Mouse (Mus musculus): Measurements from ENCODE around the gene Cryge.
"Not testable (repeated sequence)": the region's sequence is repeated elsewhere in the genome, so short reads cannot be mapped to it uniquely, and the experiment has no call there.

Cryge gene

DNA sequence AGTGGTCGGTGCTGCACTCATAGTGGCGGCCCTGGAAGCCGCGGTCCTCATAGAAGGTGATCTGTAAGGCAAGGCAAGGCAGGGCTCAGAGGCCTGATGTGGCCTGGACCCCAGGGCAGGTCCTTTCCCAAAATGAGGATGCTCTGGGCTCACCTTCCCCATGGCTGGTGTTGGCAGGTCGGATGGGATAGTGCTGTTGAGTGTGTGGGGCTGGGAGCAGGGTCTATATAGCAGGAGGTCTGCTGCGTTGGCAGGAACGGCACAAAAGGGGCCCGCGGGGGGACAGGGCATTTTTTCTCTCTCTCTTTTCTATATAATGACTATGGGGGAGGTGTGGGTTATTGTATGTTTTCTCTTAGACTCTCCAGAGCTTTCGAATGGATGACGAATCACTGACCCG, at the start of gene Cryge:
Gene Cryge, minus strand, starts transcription at position 198 of the 400 bp plus-strand sequence.
- DNase-seq (ENCODE audit: low read depth, low spot score), result not testable (repeated sequence)

DNA sequence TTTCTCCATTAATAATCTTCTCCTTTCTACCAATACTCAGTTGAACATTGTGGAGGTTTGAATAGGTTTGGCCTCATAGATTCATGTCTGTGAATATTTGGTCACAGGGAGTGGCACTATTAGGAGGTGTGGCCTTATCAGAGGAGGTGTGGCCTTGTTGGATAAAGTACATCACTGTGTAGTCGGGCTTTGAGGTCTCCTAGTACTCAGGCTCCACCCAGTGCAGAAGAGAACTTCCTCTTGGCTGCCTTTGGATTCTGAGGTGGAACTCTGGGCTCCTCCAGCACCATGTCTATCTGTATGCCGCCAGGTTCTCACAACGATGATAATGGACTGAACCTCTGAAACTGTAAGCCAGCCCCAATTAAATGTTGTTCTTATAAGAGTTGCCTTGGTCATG, 46.0 kb upstream of the Cryge start:
- DNase-seq (ENCODE audit: low read depth, low spot score), result no peak

DNA sequence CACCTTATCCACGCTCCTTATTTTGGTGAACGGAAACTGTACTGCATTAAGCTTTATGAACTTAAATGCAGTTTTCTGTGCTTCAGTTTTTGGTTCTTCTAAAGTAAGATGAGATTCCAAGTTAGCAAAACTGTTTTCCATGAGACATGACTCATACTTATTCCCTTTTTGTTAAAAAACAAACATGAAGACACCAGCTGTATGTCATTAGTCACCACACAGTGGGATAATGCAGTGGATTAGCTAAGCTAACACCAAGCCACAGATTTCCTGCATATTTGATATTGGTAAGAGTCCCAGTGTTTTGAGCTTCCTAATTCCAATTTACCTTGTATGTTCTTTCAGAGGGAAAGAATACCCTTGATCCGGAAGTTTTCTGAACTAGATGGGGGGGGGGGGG, 40.6 kb upstream of the Cryge start:
- no peak for DNase-seq (ENCODE audit: low read depth, low spot score)

DNA sequence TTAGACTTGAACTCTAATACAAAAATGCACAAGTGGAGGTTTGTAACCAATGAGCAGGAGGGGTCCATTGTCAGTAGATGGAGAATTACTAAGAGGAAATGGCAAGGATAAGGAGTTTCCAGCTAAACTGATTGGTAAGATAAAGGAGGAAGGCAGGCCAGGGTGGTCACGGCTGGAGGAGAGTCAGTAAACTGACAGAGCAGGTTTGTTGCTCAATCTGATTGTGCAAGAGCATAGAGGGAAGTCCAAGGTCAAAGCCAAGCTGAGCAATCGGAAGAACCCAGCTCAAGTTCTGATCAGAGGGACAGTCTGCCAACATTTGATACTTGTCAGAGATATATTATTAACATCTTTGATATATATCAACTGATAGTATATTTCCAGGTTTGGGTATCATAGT, 39.4 kb upstream of the Cryge start:
- no peak for DNase-seq (ENCODE audit: low read depth, low spot score)

DNA sequence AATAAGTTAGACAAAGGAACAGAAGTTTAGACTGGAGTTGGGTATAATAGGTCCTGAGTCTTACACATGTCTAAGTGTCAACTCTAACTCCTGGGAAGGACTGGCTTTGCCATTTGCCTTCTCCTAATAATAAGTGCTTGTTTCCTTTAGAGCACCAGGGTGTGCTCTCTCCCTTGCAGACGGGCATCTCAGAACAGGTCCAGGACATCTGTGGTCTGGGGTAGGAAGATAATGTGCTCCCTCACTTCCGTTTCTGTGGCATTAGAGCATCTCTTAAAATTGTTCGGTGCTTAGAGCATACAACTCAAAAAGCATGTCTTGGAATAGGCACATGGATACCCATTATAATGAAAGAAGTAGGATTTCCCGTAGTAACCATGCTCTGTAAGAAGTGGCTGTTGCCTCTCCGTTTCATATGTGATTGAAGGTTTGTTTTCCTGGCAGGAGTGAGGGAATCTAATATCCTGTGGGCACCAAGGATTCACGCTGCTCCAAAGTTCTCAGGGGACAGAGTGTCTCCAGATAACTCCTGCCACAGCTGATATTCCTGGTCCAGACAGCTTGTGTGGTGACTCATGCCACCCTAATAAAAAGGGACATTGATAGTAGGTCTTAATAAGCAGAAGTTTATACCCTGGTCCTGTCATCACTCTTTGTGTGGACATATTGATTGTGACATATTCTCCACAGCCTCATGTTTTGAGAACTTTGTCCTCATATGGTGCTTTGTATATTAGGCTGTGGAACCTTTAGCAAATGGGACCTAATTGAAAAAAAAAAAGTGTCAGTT, 37.8 kb upstream of the Cryge start:
- no peak for DNase-seq (ENCODE audit: low read depth, low spot score)

DNA sequence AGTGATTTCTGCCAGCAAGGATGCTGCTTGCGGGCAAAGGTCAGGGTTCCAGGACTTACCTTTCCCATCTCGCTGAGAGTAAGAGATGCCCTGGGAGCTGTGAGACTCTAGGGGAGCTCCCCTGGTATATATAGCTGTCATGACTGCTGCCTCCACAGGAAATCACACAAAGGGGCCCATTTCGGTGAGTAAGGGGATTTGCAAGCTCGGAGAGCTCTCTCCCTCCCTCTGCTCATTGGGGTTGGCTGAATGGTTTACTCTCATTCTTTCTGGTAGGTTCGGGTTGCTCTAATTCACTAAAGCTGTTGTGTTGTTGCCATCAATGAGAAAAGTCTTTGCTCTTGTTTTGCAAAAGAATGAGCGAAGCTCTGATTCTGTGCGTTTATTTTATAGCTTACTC, 31.2 kb upstream of the Cryge start, which contains the start of gene Crygb:
Gene Crygb, minus strand, starts transcription at position 101 of the 400 bp plus-strand sequence.
- no peak for DNase-seq (ENCODE audit: low read depth, low spot score)

DNA sequence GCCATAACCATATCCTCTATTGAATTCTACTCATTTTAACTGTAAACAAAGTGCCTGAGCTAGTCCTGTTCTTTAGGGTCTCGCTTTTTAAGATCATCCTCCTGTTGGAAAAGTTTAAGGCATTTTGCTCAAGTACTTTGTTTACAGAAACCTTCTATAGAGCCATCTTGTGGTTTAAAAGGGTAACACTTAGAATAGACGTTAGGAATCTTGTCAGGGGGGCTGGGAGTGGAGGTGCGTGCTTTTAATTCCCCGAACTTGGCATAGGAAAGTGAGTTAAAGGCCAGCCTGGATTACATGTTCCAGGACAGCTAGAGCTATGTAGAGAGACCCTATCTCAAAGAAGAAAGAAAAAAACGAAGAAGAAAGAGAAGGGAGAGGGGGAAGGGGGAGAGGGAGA, 24.7 kb upstream of the Cryge start:
- DNase-seq (ENCODE audit: low read depth, low spot score), result no peak

DNA sequence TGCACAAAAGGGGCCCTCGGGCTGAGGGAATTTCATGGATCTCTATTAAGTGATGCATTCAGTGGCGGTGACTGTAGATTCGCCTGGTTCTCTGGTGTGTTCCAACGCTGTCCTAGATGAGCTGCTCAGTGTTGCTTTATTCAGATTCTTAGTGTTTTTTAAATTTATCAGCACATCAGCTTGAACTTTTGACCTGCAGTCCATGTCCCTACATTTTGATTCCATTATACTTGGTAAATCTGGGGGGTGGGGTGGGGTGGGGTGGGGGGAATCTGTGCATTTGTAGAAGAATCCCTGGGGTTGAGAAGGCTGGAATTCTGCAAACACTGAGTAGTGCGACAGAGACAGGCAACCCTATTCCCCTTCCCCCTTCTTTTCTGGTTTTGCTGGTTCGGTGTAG, 22.6 kb upstream of the Cryge start, which contains the start of gene Crygc:
Gene Crygc, minus strand, starts transcription at position 101 of the 400 bp plus-strand sequence.
- DNase-seq (ENCODE audit: low read depth, low spot score), result no peak

DNA sequence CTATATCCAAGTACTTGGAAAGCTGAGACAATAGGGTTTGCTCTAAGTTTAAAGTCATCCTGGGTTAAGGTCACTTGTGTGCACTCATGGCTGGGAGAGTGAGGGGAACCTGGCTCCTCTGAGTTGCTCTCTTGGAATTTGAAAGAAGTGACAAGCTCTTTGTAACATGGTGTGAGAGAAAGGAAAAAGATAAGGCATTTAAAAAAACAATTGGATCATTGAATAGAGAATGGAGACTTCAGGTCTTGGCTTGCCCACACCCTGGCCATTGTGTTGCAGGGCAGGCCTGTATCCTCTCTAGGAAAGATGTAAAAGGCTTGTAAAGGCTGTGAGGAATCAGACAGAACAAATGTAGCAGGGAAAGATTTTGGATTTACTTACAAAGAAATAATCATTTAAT, 16.9 kb upstream of the Cryge start:
- no peak for DNase-seq (ENCODE audit: low read depth, low spot score)

DNA sequence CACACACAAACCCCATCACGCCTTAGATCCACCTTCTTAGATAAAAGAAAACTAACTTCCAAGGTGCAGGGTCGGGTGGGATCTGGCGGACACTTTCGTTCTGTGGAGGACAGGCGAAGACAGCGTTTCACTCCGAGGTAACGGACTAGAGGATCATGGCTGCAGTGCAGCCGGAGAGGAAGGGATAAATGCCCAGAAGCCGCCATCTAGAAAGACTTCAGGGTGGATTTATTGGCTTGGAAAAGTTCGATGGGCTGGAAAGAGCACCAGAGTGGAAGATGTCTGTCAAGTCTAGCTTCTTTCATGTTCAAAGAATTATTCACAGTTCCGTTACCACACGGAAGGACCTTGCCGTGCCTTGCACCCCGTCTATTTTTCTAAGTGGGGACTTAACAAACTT, 13.3 kb upstream of the Cryge start:
- DNase-seq (ENCODE audit: low read depth, low spot score), result no peak

DNA sequence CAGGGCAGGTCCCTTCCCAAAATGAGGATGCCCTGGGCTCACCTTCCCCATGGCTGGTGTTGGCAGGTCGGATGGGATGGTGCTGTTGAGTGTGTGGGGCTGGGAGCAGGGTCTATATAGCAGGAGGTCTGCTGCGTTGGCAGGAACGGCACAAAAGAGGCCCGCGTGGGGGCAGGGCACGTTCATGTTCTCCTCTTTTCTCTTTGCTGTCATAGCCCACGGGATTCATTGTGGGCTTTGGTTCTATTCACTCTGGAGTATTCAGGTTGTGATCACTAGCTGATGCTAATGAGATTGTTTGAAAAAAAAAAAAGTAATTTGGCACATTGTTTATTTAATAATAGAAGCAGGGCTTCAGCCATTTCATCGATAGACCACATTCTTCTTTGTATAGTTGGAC, 12.4 kb upstream of the Cryge start, which contains the start of gene Crygd:
Gene Crygd, minus strand, starts transcription at position 101 of the 400 bp plus-strand sequence.
- DNase-seq (ENCODE audit: low read depth, low spot score), result no peak

DNA sequence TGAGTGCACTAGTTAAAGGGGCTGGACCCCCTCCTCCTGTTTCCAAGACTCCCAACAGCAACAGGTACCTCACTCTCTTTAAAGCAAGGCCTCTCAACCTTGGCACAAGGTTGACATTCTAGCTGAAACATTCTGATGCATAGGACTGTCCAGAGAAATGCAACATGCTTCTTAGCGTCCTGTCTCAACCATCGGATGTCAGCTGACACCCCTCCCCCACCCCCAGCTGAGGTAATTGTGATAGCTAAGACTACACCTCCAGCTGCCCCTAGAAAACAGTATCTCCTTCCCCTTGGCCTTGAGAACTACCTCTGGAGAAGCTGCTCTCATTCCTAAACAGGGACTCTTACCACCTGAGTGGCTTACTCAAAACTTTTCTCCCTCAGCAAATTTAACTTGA, 1.2 kb upstream of the Cryge start:
- DNase-seq (ENCODE audit: low read depth, low spot score), result no peak

DNA sequence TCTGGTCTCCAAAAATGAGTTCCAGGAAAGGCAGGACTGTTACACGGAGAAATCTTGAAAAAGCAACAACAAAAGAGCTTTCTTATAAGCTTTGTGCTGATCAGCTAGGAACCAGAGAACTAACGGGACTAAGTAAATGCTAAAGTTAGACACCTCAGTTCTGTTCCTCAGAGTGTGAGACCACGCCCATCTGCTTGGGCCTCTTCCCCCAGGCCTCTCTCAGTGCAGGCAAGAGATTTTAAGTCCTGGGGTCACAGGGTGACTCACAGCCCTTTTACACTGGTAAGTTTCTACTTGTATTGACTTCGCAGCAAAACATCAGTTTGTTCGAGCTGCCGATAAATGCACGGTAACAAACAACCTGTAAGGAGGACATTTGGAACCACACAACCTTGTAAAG, 747 bp upstream of the Cryge start:
- DNase-seq (ENCODE audit: low read depth, low spot score), result no peak

DNA sequence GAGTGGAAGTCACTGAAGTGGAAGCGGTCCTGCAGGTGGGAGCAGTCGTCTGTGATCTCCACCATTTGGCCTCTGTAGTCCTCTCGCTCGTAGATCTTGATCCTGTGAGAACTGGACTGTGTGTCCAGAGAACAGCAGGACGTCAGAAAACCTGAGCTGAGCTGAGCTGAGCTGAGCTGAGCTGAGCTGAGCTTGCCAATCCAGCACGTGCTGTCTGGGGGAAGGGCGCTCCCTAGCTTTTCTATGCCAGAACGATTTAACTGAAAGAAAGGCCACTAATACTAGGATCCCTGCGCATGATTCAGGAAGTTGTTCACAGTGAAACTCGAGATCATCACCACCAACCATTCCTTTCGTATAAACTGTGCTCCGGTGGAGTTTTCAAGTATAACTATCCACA, 2.2 kb downstream of the Cryge start:
- DNase-seq (ENCODE audit: low read depth, low spot score), result no peak

DNA sequence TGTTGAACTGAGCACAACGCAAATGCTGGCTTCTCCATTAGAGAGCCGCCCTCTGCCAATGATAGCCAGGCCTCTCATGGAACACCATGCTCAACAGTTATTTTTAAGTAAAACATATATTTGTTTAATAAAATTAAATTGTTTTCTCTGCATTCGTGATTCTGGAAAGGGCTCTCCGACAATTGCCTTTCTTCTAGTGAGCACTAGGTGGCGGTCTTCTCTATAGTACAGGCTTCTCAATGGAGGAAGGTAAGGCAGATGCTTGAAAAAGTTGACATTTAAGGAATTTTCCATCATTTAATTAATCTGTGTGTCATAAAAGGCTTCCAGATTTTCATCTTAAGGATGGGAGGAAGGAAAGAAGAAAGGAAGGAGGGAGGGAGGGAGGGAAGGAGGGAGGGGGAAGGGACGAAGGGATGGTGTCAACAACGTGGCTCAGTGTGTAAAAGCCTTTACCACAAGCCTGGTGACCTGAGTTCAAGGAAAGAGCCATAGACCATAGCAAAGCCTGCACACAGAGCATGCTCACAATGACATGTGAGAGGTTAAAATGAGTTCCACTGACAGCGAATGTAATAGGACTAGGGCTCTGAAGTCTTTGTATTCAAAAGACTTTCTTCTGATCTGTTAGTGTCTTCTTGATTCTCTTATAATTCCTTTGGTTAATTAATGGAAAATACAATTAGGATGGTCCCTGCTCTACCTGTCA, 4.4 kb downstream of the Cryge start:
- DNase-seq (ENCODE audit: low read depth, low spot score), result no peak

DNA sequence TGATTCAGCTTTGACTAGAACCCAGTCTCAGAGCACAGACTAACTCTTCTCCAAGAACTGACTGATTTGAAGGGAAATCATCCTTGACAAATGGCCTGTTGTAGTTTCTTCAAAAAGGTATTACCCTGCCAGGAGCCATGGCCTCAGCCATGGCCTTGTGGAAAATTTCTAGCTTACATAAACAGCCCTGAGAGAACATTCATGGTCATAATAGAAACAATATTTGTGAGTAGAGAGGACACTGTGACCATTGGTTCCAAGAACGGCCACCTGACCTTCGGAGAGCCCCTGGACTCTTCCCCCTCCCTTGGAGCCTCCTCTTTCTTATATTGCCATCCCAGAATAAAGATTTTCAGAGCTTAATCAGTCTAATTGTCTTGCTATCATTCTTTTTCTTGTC, 7.5 kb downstream of the Cryge start:
- no peak for DNase-seq (ENCODE audit: low read depth, low spot score)

DNA sequence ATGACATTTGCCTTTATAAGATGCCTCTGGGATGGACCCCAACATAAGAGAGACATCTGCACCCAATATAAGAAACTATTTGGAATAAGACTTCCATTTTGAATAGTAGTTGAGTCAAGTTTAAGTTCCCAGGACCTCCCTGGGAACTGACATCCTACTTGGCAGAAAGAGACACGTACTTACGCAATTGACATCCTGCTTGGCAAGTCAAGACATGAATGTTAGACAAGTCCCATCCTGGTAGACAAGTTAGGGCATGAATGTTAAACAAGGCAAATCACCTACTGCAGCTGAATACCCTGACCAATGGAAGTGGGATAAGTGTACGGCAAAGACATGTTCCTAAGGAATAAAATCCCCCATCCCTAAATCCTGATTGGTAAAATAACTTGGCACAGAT, 9.1 kb downstream of the Cryge start:
- no peak for DNase-seq (ENCODE audit: low read depth, low spot score)

DNA sequence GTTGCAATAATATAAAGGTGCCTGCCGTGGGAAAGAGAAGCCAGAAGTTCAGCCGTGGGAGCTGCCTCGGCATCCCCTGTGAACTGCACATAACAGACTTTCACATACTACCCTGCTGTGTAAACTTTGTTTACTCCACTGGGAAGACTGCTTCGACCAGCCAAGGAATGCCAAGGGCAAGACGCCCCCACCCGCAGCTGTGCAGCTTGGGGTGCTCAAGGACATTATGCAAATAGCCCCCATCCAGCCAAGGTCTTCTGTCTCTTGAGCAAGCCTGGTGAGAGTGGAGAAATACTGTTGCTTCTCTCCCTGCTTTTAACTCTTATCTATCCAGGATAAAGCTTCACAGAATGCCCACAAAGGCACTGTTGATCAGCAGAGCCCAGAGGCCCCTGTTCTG, 10.1 kb downstream of the Cryge start:
- no peak for DNase-seq (ENCODE audit: low read depth, low spot score)

DNA sequence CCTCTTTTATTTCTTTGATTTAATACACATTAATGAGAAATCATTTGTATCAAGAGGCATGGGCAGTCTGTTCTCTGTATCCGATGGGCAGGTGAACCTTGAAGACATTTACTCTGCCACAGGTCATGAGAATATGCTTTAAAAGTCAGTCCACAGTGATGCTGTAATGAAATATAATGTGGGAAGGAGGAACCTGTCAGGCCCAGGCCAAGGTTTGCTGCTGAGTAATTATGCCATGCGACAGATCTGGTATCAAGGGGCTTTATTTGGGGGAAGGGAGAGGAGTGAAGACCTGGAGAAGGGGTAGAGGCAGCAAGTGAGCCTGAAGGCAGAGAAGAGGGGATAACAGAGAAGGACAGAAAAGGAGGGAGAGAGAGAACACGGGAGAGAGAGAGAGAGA, 11.3 kb downstream of the Cryge start:
- DNase-seq (ENCODE audit: low read depth, low spot score), result no peak

DNA sequence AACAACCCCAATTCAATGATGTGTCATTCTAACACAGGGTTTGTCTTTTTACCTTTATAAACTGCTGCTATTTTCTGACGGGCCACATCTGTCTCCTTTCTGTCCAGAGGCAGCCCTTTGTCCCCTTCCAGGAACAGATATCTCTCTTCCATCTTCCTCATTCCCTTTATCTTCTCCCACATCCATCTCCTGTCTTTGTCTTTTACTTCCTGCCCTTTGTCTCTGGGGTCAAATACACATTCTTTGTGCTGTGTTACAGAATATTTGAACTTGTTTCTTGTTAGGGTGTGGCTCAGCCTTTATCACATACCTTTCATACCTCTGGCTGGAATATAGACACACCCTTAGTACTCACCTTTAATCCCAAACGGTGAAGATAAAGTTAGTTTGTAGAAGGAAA, 13.4 kb downstream of the Cryge start:
- no peak for DNase-seq (ENCODE audit: low read depth, low spot score)

DNA sequence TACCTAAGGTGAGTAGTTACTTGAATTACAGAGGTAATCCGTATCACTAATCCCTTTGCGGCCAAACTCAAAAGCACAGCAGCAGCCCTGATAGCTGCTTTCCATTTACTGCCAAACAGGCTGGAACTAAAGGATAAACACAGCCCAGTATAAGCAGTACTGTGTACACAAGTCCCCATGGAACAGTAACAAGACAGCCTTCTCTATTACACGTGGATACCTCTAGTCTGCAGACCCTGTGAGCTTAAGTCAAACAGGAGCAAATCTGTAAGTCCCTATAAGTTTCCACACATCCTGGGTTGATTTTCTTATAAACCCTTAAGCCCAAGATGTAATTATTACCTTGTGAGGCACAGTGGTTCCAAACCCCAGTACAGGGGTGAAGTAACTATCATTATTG, 15.4 kb downstream of the Cryge start:
- no peak for DNase-seq (ENCODE audit: low read depth, low spot score)

DNA sequence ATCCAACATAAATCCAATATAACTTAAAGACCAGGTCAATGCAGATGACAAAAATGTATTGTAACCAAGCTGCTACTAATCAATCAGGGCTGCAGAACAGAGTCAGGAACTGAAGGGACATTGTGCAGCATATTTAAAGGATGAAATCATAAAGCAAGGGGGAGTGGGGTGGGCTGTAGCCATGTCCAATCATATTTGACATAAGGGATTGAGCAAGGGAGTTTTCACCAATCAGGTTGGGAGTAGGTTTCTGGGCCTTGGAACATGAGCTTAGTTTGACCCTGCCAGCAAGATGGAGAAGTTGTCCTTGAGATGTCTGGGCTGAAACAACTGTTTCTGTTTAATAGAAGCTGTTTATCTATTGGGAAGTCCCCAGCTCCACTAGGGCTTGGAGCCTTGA, 18.3 kb downstream of the Cryge start, which contains the start of gene Akr1cl:
Gene Akr1cl, minus strand, starts transcription at position 119 of the 400 bp plus-strand sequence.
- no peak for DNase-seq (ENCODE audit: low read depth, low spot score)

DNA sequence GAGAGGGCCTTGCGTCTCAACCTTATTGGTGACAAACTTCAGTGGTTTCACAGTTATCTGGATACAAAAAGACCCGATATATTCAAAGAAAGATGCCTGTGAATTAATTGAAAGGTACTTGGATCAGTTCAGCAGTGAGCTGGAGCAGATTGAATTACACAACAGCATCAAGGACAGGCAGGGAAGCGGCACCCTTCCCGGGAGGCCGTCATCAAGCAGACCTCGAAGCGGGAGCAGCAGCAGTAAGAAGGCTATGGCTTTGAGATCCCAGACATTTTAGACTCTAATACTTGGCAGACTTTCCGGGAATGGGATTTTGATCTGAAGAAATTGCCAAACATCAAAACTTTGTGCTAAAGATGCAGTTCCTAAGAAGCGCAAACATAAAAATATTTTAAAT, 22.7 kb downstream of the Cryge start:
- DNase-seq (ENCODE audit: low read depth, low spot score), result no peak
